Mouse (Mus musculus) myocyte (in vitro differentiated cells): Measurements from ENCODE around the gene Ccnd3.

ENCODE experiments used
- E2F4 ChIP-seq: IDR thresholded peaks from one replicate; pipeline ENCODE4 v1.6.1; 2011; ENCODE audit warnings: mild to moderate bottlenecking, control low read depth, moderate library complexity; ENCODE audit not compliant: insufficient read depth
- POLR2A ChIP-seq: IDR thresholded peaks from one replicate; pipeline ENCODE4 v1.6.1; 2011; ENCODE audit warnings: low read depth, mild to moderate bottlenecking, control low read depth, moderate library complexity; ENCODE audit not compliant: insufficient read length

- no peak for TF ChIP-seq E2F4
- TF ChIP-seq POLR2A: peak; percentile 88
Observed at GRCm38 (mm10) chr17:47593215-47593853, 88.5 kb downstream of the Ccnd3 start.
